Mouse (Mus musculus): ENCODE results near the gene Plcb3. TPM values are rescaled to one million over a fixed set of nuclear protein-coding genes. Genes with fewer than 3 reads are reported as not detected.
"Not testable (repeated sequence)": the region's sequence is repeated elsewhere in the genome, so short reads cannot be mapped to it uniquely, and the experiment has no call there.

Gene Plcb3
- polyA plus RNA-seq, 1 experiment from 2014 or later, result 48.8 TPM

GRCm38 (mm10) chr19:6913036-6913435, 63.2 kb downstream of the Plcb3 start:
- H3K4me3 ChIP-seq (ENCODE audit: low read length), result no peak overlapping the region
- H3K9me3 ChIP-seq (ENCODE audit: low read length), result no peaks in the 10 kb centered on the region
- no peaks in the 10 kb centered on the region for H3K27me3 ChIP-seq (ENCODE audit: insufficient read depth, low read length)
- ATAC-seq (ENCODE audit: low FRiP score, low TSS enrichment), result no peak
- H3K27ac ChIP-seq (ENCODE audit: low read length), result no peak overlapping the region
- WGBS, result 82% methylated on average over 6 of the region's 6 CpGs
- H3K4me1 ChIP-seq (ENCODE audit: insufficient read depth, low read length), result peaks cover 21% of the 10 kb centered on the region
- peaks cover 26% of the 10 kb centered on the region for H3K36me3 ChIP-seq (ENCODE audit: insufficient read depth, low read length)
- H3K9ac ChIP-seq (replicated peaks; ENCODE audit: low read length), result no peak overlapping the region
- no peak overlapping the region for H3K4me2 ChIP-seq (replicated peaks; ENCODE audit: low read depth, low read length)

DNA sequence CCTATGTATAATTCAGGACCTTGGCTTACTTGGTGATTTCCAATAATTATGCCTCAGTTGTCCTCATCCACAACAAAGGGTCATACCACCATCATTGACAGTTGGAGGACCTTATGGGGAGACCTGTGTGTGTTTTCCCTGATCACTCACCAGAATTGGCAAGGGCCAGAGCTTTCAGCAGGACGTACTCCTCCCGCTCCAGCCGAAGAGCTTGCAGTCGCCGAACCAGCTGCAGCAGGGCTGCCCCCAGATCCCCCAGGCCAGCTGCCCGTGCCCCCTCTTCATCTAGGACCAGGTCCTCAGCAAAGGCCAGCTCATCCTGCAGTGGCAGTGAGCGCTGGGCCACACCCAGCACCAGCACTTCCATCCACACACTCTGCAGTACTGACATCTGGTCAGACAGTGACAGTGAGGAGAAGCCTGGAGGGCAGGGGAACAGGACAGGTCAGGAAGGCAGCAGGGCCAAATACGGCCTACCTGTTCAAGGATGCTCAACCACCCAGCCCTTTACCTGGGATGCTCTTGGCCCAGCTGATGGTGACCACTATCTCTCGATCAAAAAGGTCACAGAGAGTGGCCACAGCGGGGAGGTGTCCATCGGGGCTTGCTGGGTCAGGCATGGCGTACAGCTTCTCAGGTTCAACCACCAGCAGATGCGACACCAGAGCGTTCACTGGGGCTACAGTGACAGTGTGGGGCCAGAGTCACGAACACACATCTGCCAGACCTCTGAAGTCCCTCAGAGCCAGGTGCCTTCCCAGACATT, 63.9 kb downstream of the Plcb3 start:
- Histone ChIP-seq H3K4me1 (ENCODE audit: insufficient read depth, low read length) (peaks cover 28% of the 10 kb centered on the region), H3K4me3 (ENCODE audit: low read length) (no peak overlapping the region), H3K4me2 (replicated peaks; ENCODE audit: low read depth, low read length) (no peak overlapping the region), H3K9me3 (ENCODE audit: low read length) (no peaks in the 10 kb centered on the region), H3K27ac (ENCODE audit: low read length) (no peak overlapping the region), H3K27me3 (ENCODE audit: insufficient read depth, low read length) (no peaks in the 10 kb centered on the region), H3K9ac (replicated peaks; ENCODE audit: low read length) (no peak overlapping the region), H3K36me3 (ENCODE audit: insufficient read depth, low read length) (peaks cover 26% of the 10 kb centered on the region)
- WGBS, result 87% methylated on average over 15 of the region's 15 CpGs
- ATAC-seq (ENCODE audit: low FRiP score, low TSS enrichment), result no peak

DNA sequence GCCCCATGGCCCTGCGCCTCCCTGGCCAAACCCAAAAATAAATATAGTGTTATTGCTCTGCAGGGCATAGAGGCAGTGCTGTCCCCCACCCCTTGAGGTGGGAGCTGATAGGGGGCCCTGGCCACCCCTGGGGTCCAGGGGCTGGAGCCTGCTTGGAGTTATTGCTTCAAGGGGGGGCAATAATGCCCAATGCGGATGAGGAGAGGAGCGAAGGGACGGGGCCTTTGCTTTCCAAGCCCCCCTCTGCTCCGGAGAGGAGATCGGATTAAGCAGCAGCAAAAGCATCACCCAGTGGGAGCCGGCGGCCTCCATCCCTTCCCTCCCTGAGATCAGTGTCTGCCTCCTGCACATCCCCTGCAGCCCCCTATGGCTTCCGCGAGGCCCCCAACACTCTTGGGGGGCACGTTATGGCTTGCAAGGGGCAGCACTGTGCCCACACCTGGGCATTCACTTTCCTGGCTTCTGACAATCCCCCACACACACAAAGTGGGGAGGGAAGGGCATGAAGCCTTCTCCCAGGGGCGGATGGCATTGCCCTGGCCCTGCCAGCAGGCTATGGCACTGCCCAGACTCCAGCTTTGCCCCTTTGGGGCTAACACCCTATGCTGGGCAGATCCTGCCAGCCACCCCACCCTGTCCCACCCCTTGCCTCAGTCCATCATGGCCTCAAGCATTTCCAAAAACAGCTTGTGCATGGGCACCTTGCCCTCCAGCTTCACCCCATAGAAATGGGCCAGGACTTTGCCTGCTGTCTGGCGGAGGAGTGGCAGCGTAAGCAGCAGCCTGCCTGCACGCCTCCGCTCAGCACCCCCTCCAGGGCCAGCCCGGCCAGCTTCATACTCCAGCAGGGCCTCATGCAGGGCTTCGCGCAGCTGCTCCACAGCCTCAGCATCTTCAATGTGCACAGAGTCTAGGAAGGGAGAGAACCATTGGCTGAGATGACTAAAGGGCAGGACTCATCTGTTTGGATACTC, 64.9 kb downstream of the Plcb3 start:
- no peak for ATAC-seq (ENCODE audit: low FRiP score, low TSS enrichment)
- H3K9me3 ChIP-seq (ENCODE audit: low read length), result no peaks in the 10 kb centered on the region
- peak overlapping the region; percentile 73 for H3K4me2 ChIP-seq (replicated peaks; ENCODE audit: low read depth, low read length)
- peaks cover 29% of the 10 kb centered on the region for H3K4me1 ChIP-seq (ENCODE audit: insufficient read depth, low read length)
- no peak overlapping the region for H3K27ac ChIP-seq (ENCODE audit: low read length)
- WGBS, result 87% methylated on average over 19 of the region's 19 CpGs
- H3K9ac ChIP-seq (replicated peaks; ENCODE audit: low read length), result peak overlapping the region; percentile 18
- H3K36me3 ChIP-seq (ENCODE audit: insufficient read depth, low read length), result peaks cover 32% of the 10 kb centered on the region
- H3K4me3 ChIP-seq (ENCODE audit: low read length), result peak overlapping the region; percentile 15; the same call in 1 of the 2 replicates
- H3K27me3 ChIP-seq (ENCODE audit: insufficient read depth, low read length), result no peaks in the 10 kb centered on the region

DNA sequence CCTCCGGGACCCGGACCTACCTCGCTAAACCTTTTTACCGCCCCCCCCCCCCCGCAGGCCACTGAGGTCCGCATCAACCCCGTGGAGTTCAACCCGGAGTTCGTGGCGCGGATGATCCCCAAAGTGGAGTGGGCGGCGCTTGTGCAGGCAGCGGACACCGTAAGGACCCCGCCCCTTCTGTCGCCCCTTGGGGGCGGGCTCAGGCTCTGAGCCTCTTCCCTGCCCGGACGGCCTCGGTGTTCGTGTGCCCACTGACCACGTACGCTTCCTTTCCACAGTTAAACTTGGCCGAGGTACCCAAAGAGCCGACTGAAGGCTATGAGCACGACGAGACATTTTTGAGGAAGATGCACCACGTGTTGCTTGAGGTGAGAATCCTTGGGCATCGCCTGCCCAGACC, 66.0 kb downstream of the Plcb3 start:
- ATAC-seq (ENCODE audit: low FRiP score, low TSS enrichment), result peak; percentile 40
- Histone ChIP-seq H3K4me3 (ENCODE audit: low read length) (peak overlapping the region; percentile 64), H3K27ac (ENCODE audit: low read length) (peak overlapping the region; percentile 100), H3K36me3 (ENCODE audit: insufficient read depth, low read length) (peaks cover 41% of the 10 kb centered on the region), H3K4me2 (replicated peaks; ENCODE audit: low read depth, low read length) (peak overlapping the region; percentile 73), H3K4me1 (ENCODE audit: insufficient read depth, low read length) (peaks cover 29% of the 10 kb centered on the region), H3K9ac (replicated peaks; ENCODE audit: low read length) (peak overlapping the region; percentile 86)
- H3K9me3 ChIP-seq (ENCODE audit: low read length); H3K27me3 ChIP-seq (ENCODE audit: insufficient read depth, low read length): not testable (repeated sequence)
- WGBS, result under 1% methylated on average over 30 of the region's 30 CpGs

GRCm38 (mm10) chr19:6909507-6910289, 66.6 kb downstream of the Plcb3 start, which contains the start of the genes Trmt112 and Prdx5:
TSS of gene Trmt112 (plus strand) at chr19:6909698.
TSS of gene Prdx5 (minus strand) at chr19:6910106.
- H3K4me3 ChIP-seq (ENCODE audit: low read length), result peak within 1 kb of the TSS; percentile 64
- H3K4me2 ChIP-seq (replicated peaks; ENCODE audit: low read depth, low read length), result peak within 1 kb of the TSS; percentile 73
- peak within 1 kb of the TSS; percentile 86 for H3K9ac ChIP-seq (replicated peaks; ENCODE audit: low read length)
- no peaks in the 10 kb centered on the region for H3K9me3 ChIP-seq (ENCODE audit: low read length)
- under 1% methylated on average over 65 of the region's 65 CpGs for WGBS
- H3K27ac ChIP-seq (ENCODE audit: low read length), result peak within 1 kb of the TSS; percentile 100
- peak; percentile 93 for ATAC-seq (ENCODE audit: low FRiP score, low TSS enrichment)
- H3K27me3 ChIP-seq (ENCODE audit: insufficient read depth, low read length), result no peaks in the 10 kb centered on the region
- H3K4me1 ChIP-seq (ENCODE audit: insufficient read depth, low read length), result peaks cover 29% of the 10 kb centered on the region
- peaks cover 46% of the 10 kb centered on the region for H3K36me3 ChIP-seq (ENCODE audit: insufficient read depth, low read length)

- H3K9me3 ChIP-seq (ENCODE audit: low read length), result no peaks in the 10 kb centered on the region
- H3K4me1 ChIP-seq (ENCODE audit: insufficient read depth, low read length), result peaks cover 29% of the 10 kb centered on the region
- WGBS, result 9% methylated on average over 11 of the region's 11 CpGs
- peak overlapping the region; percentile 73 for H3K4me2 ChIP-seq (replicated peaks; ENCODE audit: low read depth, low read length)
- ATAC-seq (ENCODE audit: low FRiP score, low TSS enrichment), result no peak
- no peaks in the 10 kb centered on the region for H3K27me3 ChIP-seq (ENCODE audit: insufficient read depth, low read length)
- peak overlapping the region; percentile 86 for H3K9ac ChIP-seq (replicated peaks; ENCODE audit: low read length)
- peaks cover 49% of the 10 kb centered on the region for H3K36me3 ChIP-seq (ENCODE audit: insufficient read depth, low read length)
- H3K27ac ChIP-seq (ENCODE audit: low read length), result peak overlapping the region; percentile 100
- H3K4me3 ChIP-seq (ENCODE audit: low read length), result peak overlapping the region; percentile 64
Measured at GRCm38 (mm10) chr19:6909021-6909420, 67.2 kb downstream of the Plcb3 start.

DNA sequence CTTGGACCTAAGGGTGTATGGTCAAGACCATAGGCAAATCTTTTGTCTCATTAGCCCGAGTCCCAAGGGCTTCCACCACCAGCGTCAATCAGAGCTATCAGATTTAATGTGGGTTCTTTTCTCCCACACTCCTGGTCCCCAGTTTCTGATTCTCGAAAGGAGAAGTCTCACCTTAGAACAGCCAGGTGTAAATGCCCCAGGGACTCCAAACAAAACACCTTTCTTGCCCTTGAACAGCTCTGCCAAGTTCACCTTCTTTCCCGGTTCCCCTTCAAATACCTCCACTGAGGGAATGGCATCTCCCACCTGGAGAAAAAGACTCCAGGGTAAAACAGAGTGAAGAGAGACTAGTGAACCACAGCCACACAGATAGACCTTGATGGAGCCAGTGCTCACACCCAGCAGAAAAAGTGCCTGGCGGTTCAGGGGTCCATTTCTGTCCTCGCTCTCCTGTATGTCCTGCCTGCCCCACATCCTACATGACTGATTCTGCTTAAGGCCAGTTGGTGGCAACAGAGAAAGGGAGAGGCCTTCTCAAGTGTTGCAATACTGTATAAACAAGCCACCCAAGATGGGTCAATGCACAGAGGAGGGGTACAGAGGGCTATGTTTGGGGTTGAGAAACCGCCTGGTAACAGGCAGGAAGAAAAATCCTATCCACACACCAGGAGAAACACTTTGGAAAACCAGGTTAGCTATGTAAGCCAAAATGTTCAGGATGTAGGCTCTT, 68.3 kb downstream of the Plcb3 start:
- peak overlapping the region; percentile 86 for H3K9ac ChIP-seq (replicated peaks; ENCODE audit: low read length)
- peak overlapping the region; percentile 64 for H3K4me3 ChIP-seq (ENCODE audit: low read length)
- H3K27ac ChIP-seq (ENCODE audit: low read length), result peak overlapping the region; percentile 69; the same call in 1 of the 2 replicates
- 62% methylated on average over 7 of the region's 7 CpGs for WGBS
- peaks cover 29% of the 10 kb centered on the region for H3K4me1 ChIP-seq (ENCODE audit: insufficient read depth, low read length)
- H3K4me2 ChIP-seq (replicated peaks; ENCODE audit: low read depth, low read length), result peak overlapping the region; percentile 73
- H3K27me3 ChIP-seq (ENCODE audit: insufficient read depth, low read length), result no peaks in the 10 kb centered on the region
- no peaks in the 10 kb centered on the region for H3K9me3 ChIP-seq (ENCODE audit: low read length)
- H3K36me3 ChIP-seq (ENCODE audit: insufficient read depth, low read length), result peaks cover 39% of the 10 kb centered on the region
- no peak for ATAC-seq (ENCODE audit: low FRiP score, low TSS enrichment)

- ATAC-seq (ENCODE audit: low FRiP score, low TSS enrichment), result no peak
- Histone ChIP-seq H3K9ac (replicated peaks; ENCODE audit: low read length) (peak overlapping the region; percentile 86; the same call in 1 of the 2 replicates), H3K9me3 (ENCODE audit: low read length) (no peaks in the 10 kb centered on the region), H3K27ac (ENCODE audit: low read length) (no peak overlapping the region), H3K4me2 (replicated peaks; ENCODE audit: low read depth, low read length) (no peak overlapping the region), H3K4me3 (ENCODE audit: low read length) (no peak overlapping the region), H3K36me3 (ENCODE audit: insufficient read depth, low read length) (peaks cover 31% of the 10 kb centered on the region), H3K27me3 (ENCODE audit: insufficient read depth, low read length) (no peaks in the 10 kb centered on the region), H3K4me1 (ENCODE audit: insufficient read depth, low read length) (peaks cover 29% of the 10 kb centered on the region)
- 81% methylated on average over 8 of the region's 8 CpGs for WGBS
Measured at GRCm38 (mm10) chr19:6907094-6907493, 69.2 kb downstream of the Plcb3 start.

- H3K4me3 ChIP-seq (ENCODE audit: low read length), result no peak overlapping the region
- H3K4me1 ChIP-seq (ENCODE audit: insufficient read depth, low read length), result peaks cover 22% of the 10 kb centered on the region
- no peak overlapping the region for H3K9ac ChIP-seq (replicated peaks; ENCODE audit: low read length)
- H3K9me3 ChIP-seq (ENCODE audit: low read length), result no peaks in the 10 kb centered on the region
- 80% methylated on average over 3 of the region's 3 CpGs for WGBS
- no peaks in the 10 kb centered on the region for H3K27me3 ChIP-seq (ENCODE audit: insufficient read depth, low read length)
- peaks cover 25% of the 10 kb centered on the region for H3K36me3 ChIP-seq (ENCODE audit: insufficient read depth, low read length)
- no peak overlapping the region for H3K4me2 ChIP-seq (replicated peaks; ENCODE audit: low read depth, low read length)
- ATAC-seq (ENCODE audit: low FRiP score, low TSS enrichment), result no peak
- no peak overlapping the region for H3K27ac ChIP-seq (ENCODE audit: low read length)
Measured at GRCm38 (mm10) chr19:6906199-6906598, 70.1 kb downstream of the Plcb3 start.
